Mouse (Mus musculus) right cerebral cortex, postnatal 14 days (tissue): ENCODE data around the gene Cyp27b1.
"Not testable (repeated sequence)": the region's sequence is repeated elsewhere in the genome, so short reads cannot be mapped to it uniquely, and the experiment has no call there.

Experiments
- DNase-seq: peaks from one replicate; pipeline ENCODE4 v3.0.0; 2022

Cyp27b1 gene

DNA sequence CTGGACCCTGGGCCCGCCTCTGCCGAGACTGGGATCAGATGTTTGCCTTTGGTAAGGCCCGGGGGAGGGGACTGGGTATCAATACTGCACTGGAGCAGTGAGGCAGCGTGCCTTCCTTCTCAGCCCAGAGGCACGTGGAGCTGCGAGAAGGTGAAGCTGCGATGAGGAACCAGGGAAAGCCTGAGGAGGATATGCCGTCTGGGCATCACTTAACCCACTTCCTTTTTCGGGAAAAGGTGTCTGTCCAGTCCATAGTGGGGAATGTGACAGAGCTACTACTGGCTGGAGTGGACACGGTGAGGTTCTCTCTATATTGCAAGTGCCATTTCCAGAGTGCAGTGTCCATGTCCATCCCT, 2.0 kb downstream of the Cyp27b1 start:
- no peak for DNase-seq

DNA sequence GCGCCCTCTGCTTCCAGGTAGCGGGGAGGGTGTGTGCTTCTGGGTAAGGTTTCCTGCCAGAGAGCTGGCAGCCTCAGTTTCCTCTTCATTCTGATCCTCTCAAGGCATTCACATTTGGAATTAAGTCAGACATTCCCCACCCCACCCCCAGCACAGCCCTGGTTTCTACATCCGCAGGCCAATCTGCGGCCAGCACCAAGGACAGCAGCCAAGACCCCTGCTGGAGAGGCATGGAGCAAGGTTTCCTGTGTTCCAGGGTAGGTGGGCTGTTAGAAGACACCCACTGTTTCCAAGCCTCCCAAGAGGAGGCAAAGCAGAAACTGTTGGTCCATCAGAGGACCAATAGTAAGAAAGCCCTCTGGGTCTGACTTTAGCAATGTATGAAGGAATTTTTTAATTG, 6.6 kb downstream of the Cyp27b1 start:
- DNase-seq: no peak

- DNase-seq: no peak
Observed at GRCm38 (mm10) chr10:127055406-127055805, 7.4 kb downstream of the Cyp27b1 start.

GRCm38 (mm10) chr10:127056490-127056889, 8.4 kb downstream of the Cyp27b1 start:
- no peak for DNase-seq

- peak; percentile 76 for DNase-seq
Observed at GRCm38 (mm10) chr10:127058161-127058560, 10.1 kb downstream of the Cyp27b1 start.

DNA sequence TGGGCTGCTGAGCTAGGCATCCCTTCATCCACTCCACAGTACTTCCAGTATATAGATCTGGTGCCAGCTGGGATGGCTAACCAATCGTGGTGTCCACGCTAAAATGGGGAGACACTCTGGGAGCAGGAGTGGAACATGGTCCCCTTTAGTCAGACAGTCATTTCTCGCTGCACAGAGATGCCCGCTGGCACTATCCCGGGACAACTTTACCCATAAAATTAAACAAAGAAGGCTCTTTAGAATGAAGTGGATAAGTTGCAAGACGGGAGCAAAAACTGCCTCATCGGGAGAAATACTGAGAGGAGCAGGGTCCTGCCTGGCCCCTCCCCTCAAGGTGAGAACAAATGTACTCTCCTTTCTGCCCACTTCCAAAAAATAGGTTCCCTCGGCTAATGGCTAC, 10.7 kb downstream of the Cyp27b1 start:
- no peak for DNase-seq

DNA sequence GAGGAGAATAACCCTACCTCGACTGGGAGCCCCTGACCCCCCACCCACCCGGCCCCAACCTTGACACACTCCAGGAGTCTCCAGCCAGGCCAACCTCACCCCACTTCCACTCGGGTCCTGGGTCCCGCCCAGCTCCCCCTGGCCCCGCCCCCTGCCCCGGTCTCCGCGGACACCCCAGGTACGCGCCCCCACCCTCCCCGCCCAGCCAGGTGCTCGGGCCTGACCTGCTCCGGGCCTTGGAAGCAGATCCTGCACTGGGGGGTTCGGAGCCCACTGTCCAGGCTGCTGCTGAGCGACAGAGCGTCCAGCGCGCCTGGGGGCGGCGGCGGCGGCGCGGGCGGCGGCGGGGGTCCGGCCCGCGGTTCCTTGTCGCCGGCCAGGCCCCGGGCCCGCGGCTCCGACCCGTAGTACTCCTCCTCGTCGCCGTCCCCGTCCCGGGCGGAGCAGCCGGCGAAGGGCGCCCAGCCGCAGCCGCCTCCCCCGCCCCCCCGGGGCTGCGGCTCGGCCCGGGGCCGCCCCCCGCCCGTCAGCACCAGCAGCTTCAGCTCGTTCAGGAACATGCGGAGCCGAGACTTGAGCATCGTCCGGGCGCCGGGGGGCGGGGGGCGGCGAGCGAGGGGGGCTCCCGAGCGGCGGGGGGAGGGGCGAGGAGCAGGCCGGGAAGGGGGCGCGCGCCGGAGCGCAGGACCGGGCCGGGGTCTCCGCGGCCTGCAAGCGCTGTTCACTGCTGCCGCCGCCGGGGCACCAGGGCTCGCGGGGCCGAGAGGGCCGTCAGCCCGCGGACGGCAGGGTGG, 11.3 kb downstream of the Cyp27b1 start:
- no peak for DNase-seq

- peak; percentile 76 for DNase-seq
Observed at GRCm38 (mm10) chr10:127059968-127060916, 12.2 kb downstream of the Cyp27b1 start, which contains the start of gene March9. Gene March9, minus strand, starts transcription at chr10:127060184.

DNA sequence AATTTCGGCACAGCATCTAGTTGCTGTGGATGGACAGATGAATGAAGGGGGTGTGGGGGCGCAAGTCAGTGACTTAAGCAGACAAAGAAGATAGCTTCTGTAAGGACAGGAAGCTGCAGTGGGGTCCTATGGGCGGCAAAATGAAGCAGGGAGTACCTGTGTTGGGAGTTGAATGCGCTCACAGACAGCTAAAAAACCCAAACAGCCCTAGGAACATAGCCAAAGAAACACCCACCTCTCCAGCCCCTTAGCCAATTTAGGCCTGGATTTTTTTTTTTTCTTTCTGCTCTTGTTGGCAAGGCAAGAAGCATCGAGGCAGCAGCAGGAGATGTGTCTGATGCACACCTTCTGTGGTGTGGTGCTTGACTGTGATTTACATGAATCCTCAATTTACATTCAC, 13.0 kb downstream of the Cyp27b1 start:
- no peak for DNase-seq

DNA sequence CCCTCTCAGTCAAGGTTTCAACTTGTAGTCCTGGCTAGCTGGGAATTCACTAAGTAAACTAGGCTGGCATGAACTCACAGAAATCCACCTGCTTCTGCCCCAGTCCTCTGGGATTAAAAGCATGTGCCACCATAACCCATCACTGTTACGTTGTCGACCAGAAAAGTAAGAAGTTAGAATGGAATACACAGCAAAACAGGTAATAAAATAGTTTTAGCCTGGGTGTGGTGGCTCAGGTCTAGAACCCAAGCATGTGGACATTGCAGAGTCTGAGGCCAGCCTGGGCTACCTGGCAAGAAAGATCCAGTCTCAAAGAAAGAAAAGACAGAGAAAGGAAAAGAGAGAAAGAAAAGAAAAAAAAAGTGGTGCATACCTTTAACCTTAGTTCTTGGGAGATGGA, 13.5 kb downstream of the Cyp27b1 start:
- DNase-seq: no peak

- not testable (repeated sequence) for DNase-seq
Observed at GRCm38 (mm10) chr10:127062101-127062500, 14.1 kb downstream of the Cyp27b1 start.

GRCm38 (mm10) chr10:127062503-127062902, 14.5 kb downstream of the Cyp27b1 start:
- no peak for DNase-seq

GRCm38 (mm10) chr10:127063239-127063872, 15.3 kb downstream of the Cyp27b1 start, which contains the start of gene Cdk4:
Gene Cdk4, plus strand, starts transcription at chr10:127063534.
- DNase-seq: peak; percentile 99

GRCm38 (mm10) chr10:127063913-127064870, 16.1 kb downstream of the Cyp27b1 start:
- no peak for DNase-seq

DNA sequence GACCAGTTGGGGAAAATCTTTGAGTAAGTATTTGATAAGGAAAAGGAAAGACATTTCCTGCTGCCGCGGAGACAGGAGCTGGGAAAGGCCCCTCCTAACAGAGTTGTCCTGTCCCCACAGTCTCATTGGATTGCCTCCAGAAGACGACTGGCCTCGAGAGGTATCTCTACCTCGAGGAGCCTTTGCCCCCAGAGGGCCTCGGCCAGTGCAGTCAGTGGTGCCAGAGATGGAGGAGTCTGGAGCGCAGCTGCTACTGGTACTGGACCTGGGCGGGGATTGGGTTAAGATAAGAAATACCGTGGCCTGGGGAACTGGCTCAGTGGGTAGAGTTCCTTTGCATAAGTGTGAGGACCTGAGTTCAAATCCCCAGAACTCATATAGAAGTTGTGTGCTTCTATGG, 17.9 kb downstream of the Cyp27b1 start:
- no peak for DNase-seq

GRCm38 (mm10) chr10:127066519-127067018, 18.5 kb downstream of the Cyp27b1 start:
- no peak for DNase-seq

GRCm38 (mm10) chr10:127068360-127069038, 20.4 kb downstream of the Cyp27b1 start:
- DNase-seq: no peak

DNA sequence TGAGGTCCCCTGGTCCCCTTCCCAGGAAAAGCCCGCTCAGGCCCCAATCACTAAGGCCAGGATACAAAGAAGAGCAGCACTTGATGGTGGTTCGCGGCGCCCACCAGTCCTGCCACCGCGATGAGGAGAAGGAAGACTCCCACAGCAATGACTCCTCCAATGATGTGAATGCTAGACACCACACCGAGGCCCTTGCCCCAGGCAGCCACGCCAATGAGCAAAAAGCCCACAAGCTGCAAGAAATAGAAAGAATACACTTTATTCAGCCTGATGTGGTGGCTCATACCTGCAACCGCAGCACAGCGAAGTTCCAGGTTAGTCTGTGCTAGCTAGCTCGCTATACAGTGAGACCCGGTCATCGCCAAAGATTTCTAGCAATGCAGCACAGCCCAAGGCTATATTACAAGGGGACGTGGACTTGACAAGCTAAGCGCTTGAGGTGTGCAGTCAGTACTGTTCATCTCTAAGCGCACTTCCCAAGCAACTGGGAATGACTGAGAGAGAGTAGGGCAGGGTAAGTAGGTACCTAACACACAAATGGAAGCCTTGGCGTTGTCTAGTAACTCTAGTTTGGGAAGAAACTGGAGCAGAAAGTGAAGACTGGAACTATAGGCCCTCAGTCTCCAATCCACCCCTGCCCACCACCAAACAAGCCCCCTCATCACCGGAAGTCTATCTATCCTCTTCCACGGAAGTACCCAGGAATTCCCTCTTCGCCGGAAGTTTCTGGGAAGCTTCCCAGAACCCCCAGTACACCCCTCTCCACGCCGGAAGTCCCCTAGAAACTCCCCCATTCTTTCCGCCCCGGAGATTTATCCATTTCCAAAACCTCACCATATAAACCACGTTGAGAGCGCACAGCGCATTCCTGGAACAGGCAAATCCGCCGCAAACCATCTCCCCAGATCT, 21.5 kb downstream of the Cyp27b1 start:
- DNase-seq: no peak

GRCm38 (mm10) chr10:127070190-127071121, 22.4 kb downstream of the Cyp27b1 start, which contains the start of gene Tspan31:
Gene Tspan31, minus strand, starts transcription at chr10:127070264.
- peak; percentile 79 for DNase-seq
